8 mouse cellular contexts compared by ENCODE assay signal in genomic region chr7:73556688-73557667, GRCm38 (mm10). TPM values are rescaled to one million over a fixed set of nuclear protein-coding genes. Genes with fewer than 3 reads are reported as not detected.
DNase-seq lines count a peak whose midpoint lies in the region; ATAC-seq and TF ChIP-seq lines count a peak whose summit lies in the region.

No protein-coding gene starts in this region.

- H3ac ChIP-seq in C2C12 (ENCODE audit: control insufficient read depth, insufficient read length, low read depth): peak overlapping the region; percentile 80

- peaks cover 5% of the 10 kb centered on the region for H3K4me1 ChIP-seq in intestine, embryonic 16.5 days (ENCODE audit: control insufficient read depth, insufficient read depth, low read length)
- H3K4me1 ChIP-seq in olfactory bulb, adult 2 months (ENCODE audit: control insufficient read depth, insufficient read depth, low read length): no peaks in the 10 kb centered on the region

- TF ChIP-seq CTCF in C2C12 (IDR thresholded peaks at IDR 0.05; ENCODE audit: control insufficient read depth, insufficient read depth, insufficient read length): no peak
- TF ChIP-seq CTCF in olfactory bulb, adult 2 months (IDR thresholded peaks at IDR 0.05; ENCODE audit: insufficient read depth, low read depth, low read length): no peak

- under 1% methylated on average over 25 of the region's 25 CpGs for WGBS in intestine, embryonic 16.5 days
- under 1% methylated on average over 25 of the region's 25 CpGs for WGBS in olfactory bulb, adult 2 months

- H3K4me2 ChIP-seq in intestine, embryonic 16.5 days (ENCODE audit: low read depth, low read length): no peak overlapping the region

- peaks cover 70% of the 10 kb centered on the region for H3K79me2 ChIP-seq in C2C12 (ENCODE audit: control insufficient read depth, insufficient read depth)

- no peaks in the 10 kb centered on the region for H3K27me3 ChIP-seq in C2C12 (ENCODE audit: control insufficient read depth, insufficient read depth, insufficient read length)
- H3K27me3 ChIP-seq in intestine, embryonic 16.5 days (replicated peaks; ENCODE audit: control insufficient read depth, insufficient read depth, low read length): no peaks in the 10 kb centered on the region

- no peak for TF ChIP-seq POLR2A in olfactory bulb, adult 2 months (IDR thresholded peaks at IDR 0.05; ENCODE audit: insufficient read depth, low read depth, low read length)

- H3K9me3 ChIP-seq in intestine, embryonic 16.5 days (ENCODE audit: control insufficient read depth, low read length): no peaks in the 10 kb centered on the region

- H3K79me3 ChIP-seq in C2C12 (ENCODE audit: low read depth): peaks cover 59% of the 10 kb centered on the region

- H3K27ac ChIP-seq in intestine, embryonic 16.5 days (ENCODE audit: low read length): peak overlapping the region; percentile 100
- H3K27ac ChIP-seq in olfactory bulb, adult 2 months (ENCODE audit: insufficient read depth, low read depth, low read length): peak overlapping the region; percentile 99

- H3K4me3 ChIP-seq in C2C12 (ENCODE audit: insufficient read depth, poor library complexity, severe bottlenecking): peak overlapping the region; percentile 78
- peak overlapping the region; percentile 100 for H3K4me3 ChIP-seq in intestine, embryonic 16.5 days (ENCODE audit: low read length)
- peak overlapping the region; percentile 96 for H3K4me3 ChIP-seq in olfactory bulb, adult 2 months (ENCODE audit: insufficient read depth, low read depth, low read length)

- peak overlapping the region; percentile 100 for H3K9ac ChIP-seq in intestine, embryonic 16.5 days (ENCODE audit: low read depth, low read length)

- no peak for ATAC-seq in intestine, embryonic 16.5 days
- ATAC-seq in erythroid progenitor cell, adult 5-6 weeks (replicated peaks; ENCODE audit: low FRiP score, poor library complexity, severe bottlenecking): no peak

- DNase-seq in heart, adult 11 months: peak; percentile 58
- no peak for DNase-seq in heart, postnatal 4 days
- peak; percentile 54 for DNase-seq in embryo, embryonic 9.5 days (ENCODE audit: extremely low spot score)
- no peak for DNase-seq in layer of hippocampus, adult 9-11 months

- peaks cover 31% of the 10 kb centered on the region for H3K36me3 ChIP-seq in C2C12 (ENCODE audit: control insufficient read depth, insufficient read depth)
- peaks cover 2% of the 10 kb centered on the region; the same call in 1 of the 2 replicates for H3K36me3 ChIP-seq in intestine, embryonic 16.5 days (ENCODE audit: control insufficient read depth, insufficient read depth, low read length)

TF ChIP-seq in C2C12, 6 proteins besides CTCF, POLR2A, EP300 and RAD21:
- no peak for TF ChIP-seq CEBPB (IDR thresholded peaks at IDR 0.05; ENCODE audit: low read depth)
- TF ChIP-seq MYOD1 (IDR thresholded peaks at IDR 0.05; ENCODE audit: control insufficient read depth, insufficient read length, low read depth): no peak
- no peak for TF ChIP-seq MYOG (IDR thresholded peaks at IDR 0.05; ENCODE audit: control insufficient read depth, extremely low read depth, insufficient read length)

RNA-seq across cellular contexts. Expression of gene Chd2, which starts 15.3 kb away (rescaled TPM):
- total RNA-seq in heart, postnatal 4 days (2021): 10 to 100 TPM; 57.3 to 61.0 TPM
- polyA plus RNA-seq in C2C12 (2012; fragmentation: generic; extraction: Trizol): 5.8 TPM
- polyA plus RNA-seq in intestine, embryonic 16.5 days (2015; fragmentation: Nextera tagmentation; extraction: Ambion mirVana): 40.1 and 41.1 TPM in 2 replicates
- 211 and 544 TPM in 2 replicates for polyA plus RNA-seq in olfactory bulb, adult 2 months (2012; ENCODE audit: insufficient read depth, insufficient read length, low replicate concordance, missing spikeins)
- total RNA-seq in erythroid progenitor cell, adult 5-6 weeks (2015; ENCODE audit: low replicate concordance): 63.1 and 106 TPM in 2 replicates
- total RNA-seq in erythroid progenitor cell, adult 5-6 weeks (2017; ENCODE audit: low replicate concordance): 179 and 206 TPM in 2 replicates

Comparison
In these comparisons a context has a peak if more than half of its experiments do, and no peak if none do; other contexts are left out.
1. DNase-seq: peak in heart, adult 11 months (single experiment) and embryo, embryonic 9.5 days (single experiment); none in heart, postnatal 4 days (single experiment) and layer of hippocampus, adult 9-11 months (single experiment).
2. Peak in every context shown above with its lines, with median percentiles within 50 percentile points of each other: H3K4me3 ChIP-seq.